Mouse (Mus musculus) thymus, postnatal 10 days (tissue): ENCODE measurements around the gene Inf2.

Source experiments
- DNase-seq, 2 experiments: peaks; one replicate each; pipeline ENCODE4 v3.0.0; 2021; ENCODE audit warnings: low spot score in 2 of 2

Inf2 gene

DNA sequence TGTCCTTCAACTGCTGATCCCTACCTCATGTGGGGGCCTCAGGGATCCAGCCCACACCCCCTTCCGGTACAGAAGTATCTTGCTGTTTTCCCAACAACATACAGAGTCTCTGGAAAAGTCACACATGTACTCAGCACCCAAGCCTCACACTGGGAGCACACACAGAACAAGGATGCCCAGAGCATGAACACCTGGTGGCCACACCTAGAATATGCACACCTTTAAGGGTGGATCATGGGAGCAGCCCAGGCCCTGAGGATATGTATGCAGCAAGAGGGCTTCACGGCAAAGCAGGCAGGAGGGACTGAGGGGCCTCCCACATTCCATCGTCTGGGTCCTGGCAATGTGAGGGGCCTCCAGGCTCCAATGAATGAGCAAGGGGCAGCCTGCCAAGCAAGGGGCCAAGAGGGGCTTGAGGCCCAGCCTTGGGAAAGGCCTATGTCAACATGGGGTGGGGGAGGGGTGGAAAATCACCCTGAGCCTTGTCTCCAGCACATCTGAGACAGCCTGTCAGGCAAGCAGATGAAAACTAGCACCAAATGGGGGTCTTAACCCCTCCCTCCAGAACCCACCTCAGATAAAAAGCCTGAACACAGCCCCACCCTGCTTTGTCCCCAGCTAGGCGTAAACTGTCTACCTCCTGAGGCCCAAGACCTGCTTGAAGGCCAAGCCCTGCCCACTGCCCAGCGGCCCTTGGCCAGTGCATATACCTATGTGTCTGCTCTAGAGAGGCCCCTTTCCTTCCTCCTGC is 72.2 kb downstream of the Inf2 start:
- DNase-seq: no peak

DNA sequence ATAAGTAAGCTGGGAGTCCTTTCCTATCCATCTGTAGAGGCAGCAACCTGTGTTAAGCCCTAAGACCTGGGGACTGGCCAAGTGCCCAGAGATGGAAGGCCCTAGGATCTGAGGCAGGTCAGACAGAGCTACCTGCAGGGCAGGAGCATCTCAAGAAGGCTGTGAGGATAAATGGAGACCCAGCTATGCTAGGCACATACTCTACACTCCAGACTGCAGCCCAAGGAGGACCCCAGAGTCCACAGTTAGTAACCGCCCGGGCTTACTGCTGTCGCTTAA is 72.7 kb downstream of the Inf2 start:
- no peak for DNase-seq

DNA sequence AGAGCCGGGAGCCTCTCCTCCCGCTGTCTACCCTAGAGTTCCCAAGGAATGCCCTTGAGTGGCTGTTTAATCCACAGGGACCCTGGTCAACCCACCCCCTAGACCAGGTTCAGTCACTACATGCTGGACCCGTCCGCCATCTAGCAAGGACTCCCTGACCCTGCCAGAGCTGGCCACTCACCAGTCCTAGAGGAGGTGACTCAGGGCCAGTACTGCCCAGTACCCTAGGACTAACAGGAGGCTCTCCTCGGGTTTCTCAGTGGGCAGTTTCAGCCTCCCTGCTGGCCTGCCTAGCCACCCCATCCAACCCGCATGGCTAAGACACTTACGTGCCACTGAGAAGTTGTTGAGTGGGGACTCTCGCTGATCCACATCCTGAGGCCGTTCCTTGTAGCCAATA is 73.3 kb downstream of the Inf2 start:
- DNase-seq: no peak

DNA sequence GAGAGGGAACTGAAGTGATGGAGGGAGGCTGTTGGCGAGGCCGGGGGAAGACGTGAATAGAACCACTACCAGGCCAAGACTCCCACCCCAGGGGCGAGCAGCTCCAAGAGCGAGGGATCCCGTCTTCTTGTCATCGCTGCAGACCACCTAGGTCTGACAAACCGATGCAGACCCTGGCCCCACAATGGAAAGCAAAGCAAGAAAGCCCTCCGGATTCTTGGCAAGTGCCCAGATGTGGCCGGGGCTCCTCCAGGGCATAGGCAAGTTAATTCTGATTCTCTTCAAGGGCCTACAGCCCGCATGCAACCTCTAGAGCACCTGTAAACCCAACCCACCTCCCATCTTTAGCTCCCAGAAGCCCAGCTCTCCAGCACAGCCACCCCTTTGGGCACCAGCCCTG is 74.7 kb downstream of the Inf2 start:
- no peak for DNase-seq

DNA sequence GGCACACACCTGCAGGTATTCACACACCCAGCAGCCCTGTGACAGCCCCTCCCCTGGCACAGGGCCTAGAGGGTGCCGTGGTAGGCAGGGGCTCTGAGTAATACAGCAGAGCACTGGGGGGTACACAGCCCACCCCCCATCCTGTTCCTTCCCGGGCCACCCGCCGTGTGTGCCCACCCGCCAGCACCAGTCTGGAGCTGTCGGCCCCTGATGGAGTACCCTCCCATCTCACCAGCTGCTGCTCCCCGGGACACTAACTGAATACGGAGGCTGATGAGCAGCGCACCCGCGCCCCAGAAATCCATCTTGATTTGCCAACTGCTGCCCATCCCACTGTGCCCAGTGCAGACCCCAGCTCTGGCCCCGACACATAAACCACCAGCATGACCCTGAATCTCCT is 75.1 kb downstream of the Inf2 start:
- no peak for DNase-seq

DNA sequence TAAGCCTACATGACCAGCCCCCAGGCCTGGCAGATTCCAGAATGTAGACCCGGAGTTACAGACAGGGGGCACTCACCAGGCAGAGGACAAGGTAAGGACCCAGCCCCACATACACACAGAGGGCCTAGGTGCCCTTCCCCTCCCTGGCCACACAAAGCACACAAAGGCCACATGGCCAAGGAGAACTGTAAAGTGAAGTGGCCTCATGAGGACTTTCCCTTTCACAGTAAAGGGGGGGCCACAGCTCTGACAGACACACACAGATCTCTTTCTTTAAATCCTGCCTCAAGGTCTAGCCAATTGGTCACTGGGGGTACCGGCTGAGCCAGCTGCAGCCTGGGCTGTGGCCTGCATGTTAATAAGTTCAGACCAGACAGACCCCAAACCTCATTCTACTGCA is 75.5 kb downstream of the Inf2 start:
- DNase-seq: no peak

DNA sequence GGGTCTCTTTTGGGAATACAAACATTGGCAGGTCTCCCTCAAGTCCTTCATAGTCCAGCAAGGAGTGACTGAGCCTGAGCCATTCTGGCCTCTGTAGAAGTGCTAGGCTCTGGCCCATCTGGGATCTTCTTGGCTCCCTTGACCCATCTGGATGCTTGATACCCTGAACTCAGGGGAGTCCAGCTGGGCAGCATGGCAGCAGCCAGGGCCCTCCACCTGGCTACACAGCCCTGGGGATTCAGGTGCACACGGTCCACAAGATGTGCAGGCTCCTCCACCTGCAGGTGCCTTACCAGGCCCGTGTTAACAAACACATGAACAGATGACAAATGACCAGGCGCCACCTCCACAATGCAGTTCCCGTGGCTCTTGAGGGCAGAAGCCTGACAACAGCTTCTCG is 76.1 kb downstream of the Inf2 start:
- no peak for DNase-seq
